Mouse (Mus musculus): ENCODE results near the gene Inpp5f. TPM values are rescaled to one million over a fixed set of nuclear protein-coding genes. Genes with fewer than 3 reads are reported as not detected.

Gene Inpp5f
- polyA plus RNA-seq, 1 experiment from 2014 or later: 97.4 TPM

DNA sequence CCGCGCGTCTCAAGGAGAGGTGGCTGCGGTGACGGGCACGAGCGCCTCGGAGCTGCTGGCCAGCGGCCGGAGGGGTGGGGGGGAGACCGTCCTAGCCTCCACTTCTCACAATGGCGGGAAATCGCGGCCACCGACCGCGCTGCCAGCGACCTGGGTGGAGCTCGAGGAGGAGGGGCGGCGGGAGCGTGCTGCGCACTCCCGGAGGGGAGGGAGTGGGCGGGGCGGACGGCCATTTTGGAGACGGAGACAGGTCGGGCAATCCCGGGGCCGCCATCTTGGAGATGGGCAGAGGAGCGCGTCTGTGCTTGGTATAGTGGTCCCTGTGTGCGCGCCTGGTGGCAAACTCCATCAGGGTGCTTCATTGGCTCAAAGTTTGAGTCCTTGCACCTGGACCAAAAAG is 129.2 kb downstream of the Inpp5f start, which contains the start of gene Mcmbp:
Mcmbp (minus strand) TSS at position 162 of the 400 bp plus-strand sequence.
- under 1% methylated on average over 32 of the region's 35 CpGs for WGBS
- peak within 1 kb of the TSS; percentile 99 for H3K4me3 ChIP-seq (ENCODE audit: low read depth, low read length)
- H3K27ac ChIP-seq (ENCODE audit: low read depth, low read length): peak within 1 kb of the TSS; percentile 74
- H3K27me3 ChIP-seq (ENCODE audit: control insufficient read depth, insufficient read depth, low read length): no peaks in the 10 kb centered on the region
- no peaks in the 10 kb centered on the region; the same call in 1 of the 2 replicates for H3K4me1 ChIP-seq (replicated peaks; ENCODE audit: control insufficient read depth, insufficient read depth, low read length)
- H3K9me3 ChIP-seq (ENCODE audit: control insufficient read depth, low read length): no peaks in the 10 kb centered on the region
- peak within 1 kb of the TSS; percentile 97 for H3K9ac ChIP-seq (ENCODE audit: low read length)
- DNase-seq (ENCODE audit: low spot score) (peak; percentile 99), ATAC-seq (replicated peaks; ENCODE audit: low FRiP score) (peak; percentile 89)
- peak within 1 kb of the TSS; percentile 77 for H3K4me2 ChIP-seq (ENCODE audit: low read depth, low read length, severe bottlenecking)
- H3K36me3 ChIP-seq (ENCODE audit: control insufficient read depth, insufficient read depth, low read length): no peaks in the 10 kb centered on the region

DNA sequence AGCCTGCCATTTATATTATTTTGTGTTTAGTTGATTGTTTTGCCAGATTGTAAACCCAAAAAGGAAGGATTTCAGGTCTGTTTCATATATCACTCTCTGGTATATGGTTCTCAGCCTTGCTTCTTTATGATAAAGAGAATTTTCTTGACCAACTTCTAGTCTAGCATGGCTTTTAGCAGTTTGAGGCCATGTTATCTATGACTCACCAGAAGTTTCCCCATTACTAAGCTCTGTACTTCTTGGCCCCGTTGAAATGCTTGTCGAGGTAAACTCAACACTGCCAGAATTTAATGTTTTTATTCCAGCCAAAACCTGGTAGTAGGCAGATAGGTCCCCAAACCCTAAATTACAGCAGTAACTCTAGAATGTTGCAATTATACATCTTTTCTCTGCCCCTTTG is 132.8 kb downstream of the Inpp5f start:
- 69% methylated on average over 2 of the region's 2 CpGs for WGBS
- ATAC-seq (replicated peaks; ENCODE audit: low FRiP score) (no peak), DNase-seq (ENCODE audit: low spot score) (no peak)
- no peaks in the 10 kb centered on the region for H3K27me3 ChIP-seq (ENCODE audit: control insufficient read depth, insufficient read depth, low read length)
- no peaks in the 10 kb centered on the region for H3K36me3 ChIP-seq (ENCODE audit: control insufficient read depth, insufficient read depth, low read length)
- H3K27ac ChIP-seq (ENCODE audit: low read depth, low read length): no peak overlapping the region
- H3K4me2 ChIP-seq (ENCODE audit: low read depth, low read length, severe bottlenecking): peak overlapping the region; percentile 66; the same call in 1 of the 2 replicates
- no peak overlapping the region for H3K9ac ChIP-seq (ENCODE audit: low read length)
- no peak overlapping the region for H3K4me3 ChIP-seq (ENCODE audit: low read depth, low read length)
- peaks cover 3% of the 10 kb centered on the region; the same call in 1 of the 2 replicates for H3K4me1 ChIP-seq (replicated peaks; ENCODE audit: control insufficient read depth, insufficient read depth, low read length)
- no peaks in the 10 kb centered on the region for H3K9me3 ChIP-seq (ENCODE audit: control insufficient read depth, low read length)

DNA sequence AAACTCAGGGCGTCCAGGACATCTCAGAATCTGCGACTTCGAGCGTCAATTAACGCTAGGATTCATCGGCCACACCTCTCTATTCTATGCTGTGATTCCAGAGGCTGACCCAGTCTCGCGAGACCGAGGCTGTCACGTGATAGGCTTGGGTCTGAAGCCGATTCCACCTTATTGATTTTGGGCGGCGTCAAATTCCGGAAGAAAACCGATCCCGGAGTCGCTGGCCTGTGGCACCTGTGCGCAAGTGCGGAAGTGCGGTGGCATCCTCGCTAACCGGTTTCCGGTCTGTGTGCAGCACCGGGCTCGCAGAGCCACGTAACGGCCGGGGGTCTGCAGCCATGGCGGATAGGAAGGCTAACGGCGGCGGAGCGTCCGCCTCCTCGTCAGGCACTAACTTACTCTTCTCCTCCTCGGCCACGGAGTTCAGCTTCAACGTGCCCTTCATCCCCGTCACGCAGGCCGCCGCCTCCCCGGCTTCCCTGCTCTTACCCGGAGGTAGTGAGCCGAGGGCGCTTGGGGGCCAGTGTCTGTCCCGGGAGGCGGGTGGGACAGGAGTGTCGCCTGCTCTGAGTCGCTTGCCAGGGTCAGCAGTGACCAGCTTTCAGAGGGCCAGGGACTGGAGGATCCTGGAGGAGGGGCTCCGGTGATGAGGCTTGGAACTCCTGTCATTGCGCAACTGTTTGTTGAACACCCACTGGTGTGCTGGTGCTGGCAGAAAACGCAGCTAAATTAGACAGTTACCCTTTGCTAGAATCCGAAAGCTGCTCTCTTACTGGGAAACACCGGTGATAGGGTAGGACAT is 133.8 kb downstream of the Inpp5f start, which contains the start of gene Sec23ip:
Sec23ip (plus strand) TSS at position 260 of the 802 bp plus-strand sequence.
- peak within 1 kb of the TSS; percentile 67 for H3K4me3 ChIP-seq (ENCODE audit: low read depth, low read length)
- H3K36me3 ChIP-seq (ENCODE audit: control insufficient read depth, insufficient read depth, low read length): no peaks in the 10 kb centered on the region
- H3K4me1 ChIP-seq (replicated peaks; ENCODE audit: control insufficient read depth, insufficient read depth, low read length): peaks cover 3% of the 10 kb centered on the region; the same call in 1 of the 2 replicates
- WGBS: under 1% methylated on average over 50 of the region's 55 CpGs
- no peaks in the 10 kb centered on the region for H3K9me3 ChIP-seq (ENCODE audit: control insufficient read depth, low read length)
- DNase-seq (ENCODE audit: low spot score) (peak; percentile 97), ATAC-seq (replicated peaks; ENCODE audit: low FRiP score) (peak; percentile 87)
- H3K27me3 ChIP-seq (ENCODE audit: control insufficient read depth, insufficient read depth, low read length): no peaks in the 10 kb centered on the region
- H3K27ac ChIP-seq (ENCODE audit: low read depth, low read length): no peak within 1 kb of the TSS
- H3K9ac ChIP-seq (ENCODE audit: low read length): peak within 1 kb of the TSS; percentile 83
- H3K4me2 ChIP-seq (ENCODE audit: low read depth, low read length, severe bottlenecking): peak within 1 kb of the TSS; percentile 66

Other genes with a start within 250 kb of the Inpp5f start
- gene Rgs10, start 192.6 kb upstream of the Inpp5f start, polyA plus RNA-seq (2014; fragmentation: Nextera tagmentation; extraction: Ambion mirVana): 6.0 and 6.6 TPM in 2 replicates
- 37.9 and 48.2 TPM in 2 replicates for gene Tial1, start 149.6 kb upstream of the Inpp5f start, polyA plus RNA-seq (2014; fragmentation: Nextera tagmentation; extraction: Ambion mirVana)
- 5.2 and 5.7 TPM in 2 replicates for gene Bag3, start 87.7 kb upstream of the Inpp5f start, polyA plus RNA-seq (2014; fragmentation: Nextera tagmentation; extraction: Ambion mirVana)
- gene Mcmbp, start 129.2 kb downstream of the Inpp5f start, polyA plus RNA-seq (2014; fragmentation: Nextera tagmentation; extraction: Ambion mirVana): 86.1 and 90.8 TPM in 2 replicates
- gene Sec23ip, start 133.6 kb downstream of the Inpp5f start, polyA plus RNA-seq (2014; fragmentation: Nextera tagmentation; extraction: Ambion mirVana): 44.5 and 45.3 TPM in 2 replicates